Mouse (Mus musculus) kidney, adult 2 months (tissue): Measurements from ENCODE around the gene Olfr16. TPM values are rescaled to one million over a fixed set of nuclear protein-coding genes. Genes with fewer than 3 reads are reported as not detected.

Source experiments
- DNase-seq: peaks from one replicate; pipeline ENCODE4 v3.0.0; 2021
- H3K27ac ChIP-seq: fragments of 200-500 bp; 2 replicates; pipeline ENCODE4 v1.5.1; 2012; ENCODE audit warnings: low read depth, low read length, control low read depth, inconsistent platforms; ENCODE audit not compliant: insufficient read depth
- H3K27me3 ChIP-seq: fragments of 200-500 bp; replicated peaks from 2 replicates; pipeline ENCODE4 v1.6.1; 2012; ENCODE audit warnings: mild to moderate bottlenecking, moderate library complexity, low read length, inconsistent platforms; ENCODE audit not compliant: control insufficient read depth, insufficient read depth
- H3K36me3 ChIP-seq: fragments of 200-500 bp; 2 replicates; pipeline ENCODE4 v1.6.1; 2012; ENCODE audit warnings: mild to moderate bottlenecking, moderate library complexity, low read length, inconsistent platforms; ENCODE audit not compliant: control insufficient read depth, insufficient read depth
- H3K4me1 ChIP-seq: fragments of 200-500 bp; 2 replicates; pipeline ENCODE4 v1.6.1; 2011; ENCODE audit warnings: low read length; ENCODE audit not compliant: control insufficient read depth, insufficient read depth
- H3K4me3 ChIP-seq: fragments of 200-500 bp; 2 replicates; pipeline ENCODE4 v1.5.1; 2011; ENCODE audit warnings: mild to moderate bottlenecking, low read depth, low read length, control low read depth; ENCODE audit not compliant: insufficient read depth
- CTCF ChIP-seq: fragments of 200-500 bp; conservative IDR thresholded peaks from 2 replicates; pipeline ENCODE4 v1.5.1; 2011; ENCODE audit warnings: low read depth, mild to moderate bottlenecking, control low read depth, low read length, moderate library complexity, mixed read lengths; ENCODE audit not compliant: insufficient read depth, insufficient read length
- POLR2A ChIP-seq: fragments of 200-500 bp; IDR thresholded peaks from one replicate; pipeline ENCODE4 v1.6.1; 2011; ENCODE audit warnings: low read depth, low read length, control low read depth
- WGBS: fragments of 180-500 bp; shearing (Covaris S2); methylation state at CpG from one replicate; pipeline ENCODE4 v1.1.7; 2018; 5-methylcytosine and 5-hydroxymethylcytosine counted together
- polyA plus RNA-seq: library from polyadenylated mRNA; depleted of rRNA; stranded (reverse); fragments of >200 nt; gene quantifications from 2 replicates; pipeline ENCODE4 v1.2.3, GENCODE M21; 2012; rRNA removed

Gene Olfr16
- polyA plus RNA-seq, result not detected in 2 replicates

GRCm38 (mm10) chr1:172950160-172950559, at the start of gene Olfr16:
Gene Olfr16, plus strand, starts transcription at chr1:172950409.
- TF ChIP-seq CTCF (no peak), POLR2A (no peak)
- WGBS, result 54% methylated on average over 1 of the region's 1 CpGs
- Histone ChIP-seq H3K27ac (no peak within 1 kb of the TSS), H3K27me3 (no peaks in the 10 kb centered on the region), H3K36me3 (no peaks in the 10 kb centered on the region), H3K4me3 (no peak within 1 kb of the TSS), H3K4me1 (no peaks in the 10 kb centered on the region)
- DNase-seq, result no peak

- H3K4me3 ChIP-seq, result no peak overlapping the region
- DNase-seq, result no peak
- H3K4me1 ChIP-seq, result no peaks in the 10 kb centered on the region
- no peak overlapping the region for H3K27ac ChIP-seq
- no peak for TF ChIP-seq POLR2A
- no peak for TF ChIP-seq CTCF
- no peaks in the 10 kb centered on the region for H3K36me3 ChIP-seq
- no peaks in the 10 kb centered on the region for H3K27me3 ChIP-seq
Measured at GRCm38 (mm10) chr1:172903313-172903712, 46.9 kb upstream of the Olfr16 start.

- H3K4me1 ChIP-seq, result no peaks in the 10 kb centered on the region; the same call in 1 of the 2 replicates
Measured at GRCm38 (mm10) chr1:172917115-172917514, 33.1 kb upstream of the Olfr16 start.

GRCm38 (mm10) chr1:172918450-172918849, 31.8 kb upstream of the Olfr16 start:
- H3K36me3 ChIP-seq, result no peaks in the 10 kb centered on the region
- TF ChIP-seq POLR2A (no peak), CTCF (no peak)
- 86% methylated on average over 2 of the region's 2 CpGs for WGBS
- no peak for DNase-seq
- no peak overlapping the region for H3K27ac ChIP-seq
- no peaks in the 10 kb centered on the region; the same call in 1 of the 2 replicates for H3K4me1 ChIP-seq
- H3K4me3 ChIP-seq, result no peak overlapping the region
- no peaks in the 10 kb centered on the region for H3K27me3 ChIP-seq

More at GRCm38 (mm10) chr1:172917115-172917514, 33.1 kb upstream of the Olfr16 start:
- peak; percentile 29 for DNase-seq
- Histone ChIP-seq H3K27me3 (no peaks in the 10 kb centered on the region), H3K4me3 (no peak overlapping the region), H3K27ac (no peak overlapping the region), H3K36me3 (no peaks in the 10 kb centered on the region)
- TF ChIP-seq POLR2A (no peak), CTCF (no peak)
- 59% methylated on average over 1 of the region's 1 CpGs for WGBS

- no peak overlapping the region for H3K27ac ChIP-seq
- no peak for TF ChIP-seq CTCF
- no peak for TF ChIP-seq POLR2A
- DNase-seq, result no peak
- H3K36me3 ChIP-seq, result no peaks in the 10 kb centered on the region
- no peaks in the 10 kb centered on the region for H3K4me1 ChIP-seq
- no peaks in the 10 kb centered on the region for H3K27me3 ChIP-seq
- H3K4me3 ChIP-seq, result no peak overlapping the region
- 94% methylated on average over 2 of the region's 2 CpGs for WGBS
Measured at GRCm38 (mm10) chr1:172932197-172932596, 18.0 kb upstream of the Olfr16 start.

- Histone ChIP-seq H3K36me3 (no peaks in the 10 kb centered on the region), H3K27me3 (no peaks in the 10 kb centered on the region), H3K27ac (no peak overlapping the region), H3K4me1 (no peaks in the 10 kb centered on the region), H3K4me3 (no peak overlapping the region)
- TF ChIP-seq POLR2A, result no peak
- TF ChIP-seq CTCF, result no peak
- DNase-seq, result no peak
- 77% methylated on average over 2 of the region's 2 CpGs for WGBS
Measured at GRCm38 (mm10) chr1:172951171-172951720, 1.0 kb downstream of the Olfr16 start.

- no peak for DNase-seq
- WGBS, result 10% methylated on average over 4 of the region's 4 CpGs
Measured at GRCm38 (mm10) chr1:172955376-172955775, 5.2 kb downstream of the Olfr16 start.

GRCm38 (mm10) chr1:172960452-172960851, 10.2 kb downstream of the Olfr16 start:
- H3K27ac ChIP-seq, result no peak overlapping the region
- no peaks in the 10 kb centered on the region for H3K27me3 ChIP-seq
- no peak overlapping the region for H3K4me3 ChIP-seq
- WGBS, result 53% methylated on average over 1 of the region's 1 CpGs
- no peaks in the 10 kb centered on the region for H3K4me1 ChIP-seq
- DNase-seq, result no peak
- TF ChIP-seq CTCF (no peak), POLR2A (no peak)
- no peaks in the 10 kb centered on the region for H3K36me3 ChIP-seq

More at GRCm38 (mm10) chr1:172955376-172955775, 5.2 kb downstream of the Olfr16 start:
- H3K4me3 ChIP-seq, result no peak overlapping the region
- H3K27me3 ChIP-seq, result no peaks in the 10 kb centered on the region
- no peak overlapping the region for H3K27ac ChIP-seq
- H3K4me1 ChIP-seq, result no peaks in the 10 kb centered on the region
- no peak for TF ChIP-seq POLR2A
- TF ChIP-seq CTCF, result no peak
- H3K36me3 ChIP-seq, result no peaks in the 10 kb centered on the region
